Mouse (Mus musculus): Measurements from ENCODE around the gene Acvr1b. TPM values are rescaled to one million over a fixed set of nuclear protein-coding genes. Genes with fewer than 3 reads are reported as not detected.
A peak's percentile ranks its signal among the peaks of the same experiment; 100 is the strongest.

Gene Acvr1b
- 3.3 and 4.8 TPM in 2 replicates for total RNA-seq (2012; rRNA removed)
- total RNA-seq (2014; rRNA removed): 2.6 and 2.9 TPM in 2 replicates
- polyA plus RNA-seq (2012; ENCODE audit: insufficient read length, low read depth): 2.7 TPM in 2 replicates

- DNase-seq (ENCODE audit: extremely low read depth): peak; percentile 78
- Histone ChIP-seq H3K27ac (ENCODE audit: insufficient read depth, low read depth) (no peak within 1 kb of the TSS), H3K27me3 (replicated peaks) (peaks cover 42% of the 10 kb centered on the region), H3K4me3 (replicated peaks in 1 of 3; ENCODE audit: low read depth in 2 of 3, low read length in 2 of 3, poor library complexity in 1 of 3) (peak within 1 kb of the TSS; percentile 51 to 75 (median 61)), H3K4me2 (ENCODE audit: insufficient read depth, low read depth, poor library complexity, severe bottlenecking) (peak within 1 kb of the TSS; percentile 77), H3K9ac (ENCODE audit: insufficient read depth, low read depth) (peak within 1 kb of the TSS; percentile 91), H3K79me2 (replicated peaks; ENCODE audit: control insufficient read depth, extremely low read depth, insufficient read depth, poor library complexity, severe bottlenecking) (no peaks in the 10 kb centered on the region), H3K4me1 (ENCODE audit: control insufficient read depth in 1 of 2, insufficient read depth in 2 of 2) (peaks cover 15 to 16% of the 10 kb centered on the region in 2 experiments), H3K36me3 (replicated peaks in 1 of 2; ENCODE audit: control insufficient read depth in 1 of 2, insufficient read depth in 1 of 2, low read length in 1 of 2) (no peaks in the 10 kb centered on the region), H3K9me3 (replicated peaks; ENCODE audit: low read length) (no peaks in the 10 kb centered on the region)
- no peak for TF ChIP-seq MAFK (IDR thresholded peaks at IDR 0.05; ENCODE audit: insufficient replicate concordance, low read length)
- no peak for TF ChIP-seq POLR2AphosphoS2 (IDR thresholded peaks at IDR 0.05; ENCODE audit: low read depth, low read length)
- no peak for TF ChIP-seq ZNF384 (IDR thresholded peaks at IDR 0.05; ENCODE audit: low read depth, low read length)
- peak; percentile 74 for TF ChIP-seq TCF12 (IDR thresholded peaks at IDR 0.05; ENCODE audit: low read depth, low read length)
- TF ChIP-seq MXI1 (IDR thresholded peaks at IDR 0.05; ENCODE audit: low read depth, low read length): peak; percentile 44
- no peak; the same call in 1 of the 2 replicates for TF ChIP-seq RAD21 (IDR thresholded peaks at IDR 0.05; ENCODE audit: low read depth, low read length)
- TF ChIP-seq ELF1 (IDR thresholded peaks at IDR 0.05; ENCODE audit: low read depth, low read length): peak; percentile 18; the same call in 1 of the 2 replicates
- no peak for TF ChIP-seq PAX5 (IDR thresholded peaks at IDR 0.05; ENCODE audit: low read length)
- no peak for TF ChIP-seq E2F4 (IDR thresholded peaks at IDR 0.05; ENCODE audit: insufficient replicate concordance, low read depth, low read length)
- no peak for TF ChIP-seq JUN (IDR thresholded peaks at IDR 0.05; ENCODE audit: insufficient read depth, low read depth, low read length)
- no peak for TF ChIP-seq JUND (conservative IDR thresholded peaks at IDR 0.05; ENCODE audit: low read depth, low read length)
- TF ChIP-seq EP300 (IDR thresholded peaks at IDR 0.05; ENCODE audit: low read length): no peak
- TF ChIP-seq CHD1 (IDR thresholded peaks at IDR 0.05; ENCODE audit: low read depth, low read length): no peak
- no peak for TF ChIP-seq ZKSCAN1 (IDR thresholded peaks at IDR 0.05; ENCODE audit: borderline replicate concordance, low read depth, low read length)
- TF ChIP-seq ZC3H11A (IDR thresholded peaks at IDR 0.05; ENCODE audit: low read depth, low read length): no peak
- no peak for TF ChIP-seq ETS1 (conservative IDR thresholded peaks at IDR 0.05; ENCODE audit: low read depth, low read length)
- no peak; the same call in 1 of the 2 replicates for TF ChIP-seq ZMIZ1 (IDR thresholded peaks at IDR 0.05; ENCODE audit: low read depth, low read length)
- no peak for TF ChIP-seq TBP (conservative IDR thresholded peaks at IDR 0.05; ENCODE audit: low read depth, low read length)
- TF ChIP-seq GABPA (IDR thresholded peaks at IDR 0.05; ENCODE audit: insufficient replicate concordance, low read depth, low read length): no peak
- TF ChIP-seq USF1 (IDR thresholded peaks at IDR 0.05; ENCODE audit: low read depth, low read length): no peak
- TF ChIP-seq BHLHE40 (IDR thresholded peaks at IDR 0.05; ENCODE audit: low read depth, low read length): peak; percentile 87
- TF ChIP-seq RCOR1 (conservative IDR thresholded peaks at IDR 0.05; ENCODE audit: low read depth, low read length): no peak
- TF ChIP-seq UBTF (IDR thresholded peaks at IDR 0.05; ENCODE audit: low read depth, low read length): peak; percentile 86
- TF ChIP-seq CHD2 (IDR thresholded peaks at IDR 0.05; ENCODE audit: low read length): no peak
- no peak; the same call in 1 of the 2 replicates for TF ChIP-seq HCFC1 (IDR thresholded peaks at IDR 0.05; ENCODE audit: low read depth, low read length)
- TF ChIP-seq NRF1 (IDR thresholded peaks at IDR 0.05; ENCODE audit: low read depth, low read length): peak; percentile 76
- TF ChIP-seq MAX (IDR thresholded peaks at IDR 0.05; ENCODE audit: low read length): no peak
- no peak for TF ChIP-seq MYC (IDR thresholded peaks at IDR 0.05; ENCODE audit: low read depth, low read length)
- peak; percentile 61 for TF ChIP-seq NELFE (IDR thresholded peaks at IDR 0.05; ENCODE audit: low read depth, low read length)
- TF ChIP-seq CTCF (conservative IDR thresholded peaks at IDR 0.05 in 1 of 2, IDR thresholded peaks at IDR 0.05 in 1 of 2; ENCODE audit: low read depth in 2 of 2, low read length in 2 of 2): no peak
- TF ChIP-seq KAT2A (IDR thresholded peaks at IDR 0.05; ENCODE audit: insufficient replicate concordance, low read length): no peak
- TF ChIP-seq USF2 (conservative IDR thresholded peaks at IDR 0.05; ENCODE audit: low read depth, low read length): no peak
- TF ChIP-seq SMC3 (IDR thresholded peaks at IDR 0.05; ENCODE audit: low read depth, low read length): 0 out of 2 replicates have a peak, but pooled peaks have one; percentile 2
- TF ChIP-seq MAZ (IDR thresholded peaks at IDR 0.05; ENCODE audit: low read depth, low read length): peak; percentile 65; the same call in 1 of the 2 replicates
- TF ChIP-seq POLR2A (IDR thresholded peaks at IDR 0.05; ENCODE audit: low read depth, low read length): peak; percentile 66
- peak; percentile 32; the same call in 1 of the 2 replicates for TF ChIP-seq IRF4 (IDR thresholded peaks at IDR 0.05; ENCODE audit: low read depth, low read length)
- TF ChIP-seq SIN3A (IDR thresholded peaks at IDR 0.05; ENCODE audit: low read length): peak; percentile 59; the same call in 1 of the 2 replicates
- TF ChIP-seq MEF2A (IDR thresholded peaks at IDR 0.05; ENCODE audit: borderline replicate concordance, low read depth, low read length): peak; percentile 46; the same call in 1 of the 2 replicates
- in situ Hi-C loops (cut with MboI; ENCODE audit: low pct_ligation_motif_present, low pct_unique_long_range_greater_than_20kb, low sequenced_read_pairs): no loop called here
- dilution Hi-C loops (cut with MboI; ENCODE audit: extremely low pct_ligation_motif_present, extremely low pct_unique_long_range_greater_than_20kb, low sequenced_read_pairs): no loop called here
These were observed at the start of gene Acvr1b for GRCm38 (mm10) chr15:101173421-101174211. Gene Acvr1b (plus strand): TSS chr15:101174067.
